Mouse (Mus musculus) cerebellum, adult 18-20 months (tissue): ENCODE results near the gene Pds5b.
"Not testable (repeated sequence)": the region's sequence is repeated elsewhere in the genome, so short reads cannot be mapped to it uniquely, and the experiment has no call there.

ENCODE experiments used
- DNase-seq, 2 experiments: peaks; one replicate each; pipeline ENCODE4 v3.0.0; 2021

The Pds5b gene

GRCm38 (mm10) chr5:150829499-150829898 lies 156.0 kb downstream of the Pds5b start:
- DNase-seq: no peak

- no peak for DNase-seq
Measured at GRCm38 (mm10) chr5:150830718-150831117, 157.2 kb downstream of the Pds5b start.

GRCm38 (mm10) chr5:150836782-150837181 lies 163.2 kb downstream of the Pds5b start:
- DNase-seq: no peak

GRCm38 (mm10) chr5:150839688-150840541 lies 166.4 kb downstream of the Pds5b start:
- DNase-seq: no peak

- DNase-seq: no peak
Measured at GRCm38 (mm10) chr5:150840596-150840995, 167.1 kb downstream of the Pds5b start.

- no peak for DNase-seq
Measured at GRCm38 (mm10) chr5:150845961-150846360, 172.4 kb downstream of the Pds5b start.

- DNase-seq: no peak
Measured at GRCm38 (mm10) chr5:150850821-150851220, 177.3 kb downstream of the Pds5b start.

GRCm38 (mm10) chr5:150852097-150852496 lies 178.6 kb downstream of the Pds5b start:
- not testable (repeated sequence) for DNase-seq

- DNase-seq: no peak
Measured at GRCm38 (mm10) chr5:150854506-150854905, 181.0 kb downstream of the Pds5b start.

- no peak for DNase-seq
Measured at GRCm38 (mm10) chr5:150859642-150860194, 186.2 kb downstream of the Pds5b start.
